Mouse (Mus musculus) MEL (cell line): ENCODE measurements around the gene Ifnz.
"Not testable (repeated sequence)": the region's sequence is repeated elsewhere in the genome, so short reads cannot be mapped to it uniquely, and the experiment has no call there.

Experiments
- CTCF ChIP-seq, 3 experiments: IDR thresholded peaks in 2 of 3; conservative IDR thresholded peaks in 1 of 3; 2 replicates each; pipeline ENCODE4 v1.5.1; 2011 to 2012; ENCODE audit warnings: low read length in 3 of 3, low read depth in 2 of 3, mild to moderate bottlenecking in 2 of 3, improper control_type of control experiment in 1 of 3, inconsistent platforms in 1 of 3, mixed read lengths in 1 of 3, moderate library complexity in 1 of 3; ENCODE audit not compliant: control insufficient read depth in 1 of 3, insufficient read depth in 1 of 3, poor library complexity in 1 of 3, severe bottlenecking in 1 of 3
- EP300 ChIP-seq, 2 experiments: IDR thresholded peaks; 2 replicates each; pipeline ENCODE4 v1.6.1; 2011; ENCODE audit warnings: improper control_type of control experiment in 2 of 2, low read length in 2 of 2, low read depth in 1 of 2, mild to moderate bottlenecking in 1 of 2
- MYC ChIP-seq: IDR thresholded peaks from 2 replicates; pipeline ENCODE4 v1.6.1; 2011; ENCODE audit warnings: low read depth, mild to moderate bottlenecking, low read length, improper control_type of control experiment, moderate library complexity
- RCOR1 ChIP-seq: IDR thresholded peaks from 2 replicates; pipeline ENCODE4 v1.6.1; 2012; ENCODE audit warnings: low read depth, mild to moderate bottlenecking, inconsistent platforms, low read length, improper control_type of control experiment

- TF ChIP-seq EP300 (IDR thresholded peaks at IDR 0.05; ENCODE audit: low read depth in 1 of 2, low read length in 2 of 2); CTCF (IDR thresholded peaks at IDR 0.05 in 2 of 3, conservative IDR thresholded peaks at IDR 0.05 in 1 of 3; ENCODE audit: control insufficient read depth in 1 of 3, insufficient read depth in 1 of 3, low read depth in 2 of 3, low read length in 3 of 3, poor library complexity in 1 of 3, severe bottlenecking in 1 of 3); RCOR1; MYC: not testable (repeated sequence)
Observed at GRCm38 (mm10) chr4:88802954-88803353, 21.0 kb downstream of the Ifnz start, which contains the start of gene Gm13287.
